18 mouse cellular contexts compared by ENCODE assay signal in genomic region chr5:51168206-51168605, GRCm38 (mm10).
"Had no signal": no experiment of that assay in that cellular context is flagged by ENCODE, and none has a peak within 500 bp of the region (broad histone marks: within the 10 kb centered on the region; RNA-seq: fewer than 3 reads in every experiment).

No protein-coding gene starts in this region.

- ATAC-seq: intestine, postnatal 0 days; liver, postnatal 0 days; lung, postnatal 0 days had no signal

- H3K27ac ChIP-seq: left cerebral cortex, adult 2 months; limb, embryonic 12.5 days; limb, embryonic 15.5 days; liver, embryonic 14.5 days; macrophage had no signal

- H3K27me3 ChIP-seq: limb, embryonic 12.5 days; limb, embryonic 15.5 days; megakaryocyte, embryonic 14.5 days had no signal

- DNase-seq: kidney, postnatal 10 days; layer of hippocampus, postnatal 36 days; left cerebral cortex, postnatal 4 days; liver, postnatal 0 days; lung, embryonic 14.5 days; midbrain, embryonic 14.5 days; thymus, adult 18-20 months; thymus, postnatal 36 days had no signal

- H3K4me3 ChIP-seq: left cerebral cortex, adult 2 months; limb, embryonic 12.5 days; limb, embryonic 15.5 days; megakaryocyte, embryonic 14.5 days had no signal

- H3K4me2 ChIP-seq: limb, embryonic 12.5 days; limb, embryonic 15.5 days; liver, embryonic 11.5 days; lung, embryonic 14.5 days; midbrain, embryonic 11.5 days had no signal

- H3K9ac ChIP-seq: limb, embryonic 12.5 days; limb, embryonic 15.5 days; liver, embryonic 14.5 days; liver, postnatal 0 days; lung, embryonic 14.5 days had no signal

- H3K4me1 ChIP-seq: limb, embryonic 15.5 days; megakaryocyte, embryonic 14.5 days had no signal

- H3K9me3 ChIP-seq: limb, embryonic 12.5 days; limb, embryonic 15.5 days; megakaryocyte, embryonic 14.5 days had no signal

- H3K36me3 ChIP-seq: limb, embryonic 12.5 days; limb, embryonic 15.5 days had no signal
